Mouse (Mus musculus) olfactory bulb, adult 2 months (tissue): Measurements from ENCODE around the gene Stpg3. TPM values are rescaled to one million over a fixed set of nuclear protein-coding genes. Genes with fewer than 3 reads are reported as not detected.

Experiments used
- H3K27ac ChIP-seq: fragments of 200-500 bp; 2 replicates; pipeline ENCODE4 v1.5.1; 2012; ENCODE audit warnings: low read depth, low read length; ENCODE audit not compliant: insufficient read depth
- H3K4me1 ChIP-seq: fragments of 200-500 bp; 2 replicates; pipeline ENCODE4 v1.6.1; 2012; ENCODE audit warnings: low read length; ENCODE audit not compliant: control insufficient read depth, insufficient read depth
- H3K4me3 ChIP-seq: fragments of 200-500 bp; 2 replicates; pipeline ENCODE4 v1.5.1; 2012; ENCODE audit warnings: mild to moderate bottlenecking, low read depth, low read length, moderate library complexity; ENCODE audit not compliant: insufficient read depth
- CTCF ChIP-seq: fragments of 200-500 bp; IDR thresholded peaks from 2 replicates; pipeline ENCODE4 v1.5.1; 2012; ENCODE audit warnings: low read depth, mild to moderate bottlenecking, low read length, moderate library complexity; ENCODE audit not compliant: insufficient read depth
- POLR2A ChIP-seq: fragments of 200-500 bp; IDR thresholded peaks from 2 replicates; pipeline ENCODE4 v1.6.1; 2012; ENCODE audit warnings: mild to moderate bottlenecking, low read depth, low read length, moderate library complexity; ENCODE audit not compliant: insufficient read depth
- WGBS: fragments of 180-500 bp; shearing (Covaris S2); methylation state at CpG from one replicate; pipeline ENCODE4 v1.1.7; 2018; 5-methylcytosine and 5-hydroxymethylcytosine counted together
- polyA plus RNA-seq: library from polyadenylated mRNA; stranded (reverse); fragments of >200 nt; gene quantifications from 2 replicates; pipeline ENCODE4 v1.2.4, GENCODE M21; 2012; ENCODE audit warnings: low replicate concordance; ENCODE audit not compliant: missing spikeins, insufficient read depth, insufficient read length

The Stpg3 gene
- polyA plus RNA-seq, 1 experiment: not detected

GRCm38 (mm10) chr2:25172629-25173028 is 41.8 kb downstream of the Stpg3 start:
- Histone ChIP-seq H3K4me3 (no peak overlapping the region), H3K4me1 (peaks cover 21% of the 10 kb centered on the region), H3K27ac (no peak overlapping the region)
- TF ChIP-seq POLR2A (no peak), CTCF (no peak)
- WGBS: 74% methylated on average over 8 of the region's 8 CpGs

GRCm38 (mm10) chr2:25171769-25172153 is 42.7 kb downstream of the Stpg3 start:
- Histone ChIP-seq H3K4me3 (no peak overlapping the region), H3K4me1 (peaks cover 18% of the 10 kb centered on the region), H3K27ac (no peak overlapping the region)
- WGBS: 67% methylated on average over 1 of the region's 1 CpGs
- no peak for TF ChIP-seq POLR2A
- TF ChIP-seq CTCF: no peak

- WGBS: 84% methylated on average over 6 of the region's 6 CpGs
- no peak overlapping the region for H3K27ac ChIP-seq
- TF ChIP-seq CTCF (no peak), POLR2A (no peak)
- H3K4me1 ChIP-seq: peaks cover 15% of the 10 kb centered on the region
- H3K4me3 ChIP-seq: no peak overlapping the region
Observed at GRCm38 (mm10) chr2:25171101-25171768, 43.2 kb downstream of the Stpg3 start.

GRCm38 (mm10) chr2:25170326-25171100 is 43.9 kb downstream of the Stpg3 start:
- H3K27ac ChIP-seq: no peak overlapping the region
- TF ChIP-seq POLR2A (no peak), CTCF (no peak)
- H3K4me1 ChIP-seq: peaks cover 15% of the 10 kb centered on the region
- H3K4me3 ChIP-seq: no peak overlapping the region
- 87% methylated on average over 10 of the region's 10 CpGs for WGBS

GRCm38 (mm10) chr2:25169778-25170177 is 44.7 kb downstream of the Stpg3 start:
- H3K27ac ChIP-seq: no peak overlapping the region
- H3K4me3 ChIP-seq: no peak overlapping the region
- TF ChIP-seq CTCF (no peak), POLR2A (no peak)
- peaks cover 15% of the 10 kb centered on the region for H3K4me1 ChIP-seq
- 43% methylated on average over 5 of the region's 5 CpGs for WGBS

GRCm38 (mm10) chr2:25168665-25168978 is 45.8 kb downstream of the Stpg3 start:
- Histone ChIP-seq H3K4me3 (no peak overlapping the region), H3K27ac (no peak overlapping the region)

GRCm38 (mm10) chr2:25167919-25168664 is 46.3 kb downstream of the Stpg3 start:
- 2% methylated on average over 39 of the region's 41 CpGs for WGBS
- TF ChIP-seq POLR2A (no peak), CTCF (no peak)
- Histone ChIP-seq H3K4me1 (peaks cover 19% of the 10 kb centered on the region), H3K4me3 (peak overlapping the region; percentile 31), H3K27ac (no peak overlapping the region)

More at GRCm38 (mm10) chr2:25168665-25168978, 45.8 kb downstream of the Stpg3 start:
- no peak for TF ChIP-seq POLR2A
- no peak for TF ChIP-seq CTCF
- peaks cover 19% of the 10 kb centered on the region for H3K4me1 ChIP-seq
- WGBS: 29% methylated on average over 2 of the region's 2 CpGs

- 38% methylated on average over 4 of the region's 4 CpGs for WGBS
- H3K4me3 ChIP-seq: peak overlapping the region; percentile 31
- H3K27ac ChIP-seq: 0 out of 2 replicates have a peak overlapping the region, but pooled peaks have one; percentile 8
- peaks cover 19% of the 10 kb centered on the region for H3K4me1 ChIP-seq
- TF ChIP-seq POLR2A (no peak), CTCF (no peak)
Observed at GRCm38 (mm10) chr2:25167481-25167880, 47.0 kb downstream of the Stpg3 start.

Other genes with a start within 250 kb of the Stpg3 start
- not detected in 2 replicates for gene Mrpl41, start 239.5 kb downstream of the Stpg3 start, polyA plus RNA-seq
- gene Pnpla7, start 238.6 kb downstream of the Stpg3 start, polyA plus RNA-seq: not detected in 2 replicates
- gene Nsmf, start 160.3 kb downstream of the Stpg3 start, polyA plus RNA-seq: not detected in 2 replicates
- gene Entpd8, start 134.3 kb downstream of the Stpg3 start, polyA plus RNA-seq: not detected in 2 replicates
- gene Noxa1, start 119.5 kb downstream of the Stpg3 start, polyA plus RNA-seq: not detected in 2 replicates
- not detected in 2 replicates for gene Nrarp, start 33.9 kb downstream of the Stpg3 start, polyA plus RNA-seq
- gene Tor4a, start 17.8 kb downstream of the Stpg3 start, polyA plus RNA-seq: not detected in 2 replicates
- gene Nelfb, start 3.1 kb downstream of the Stpg3 start, polyA plus RNA-seq: not detected in 2 replicates
- not detected in 2 replicates for gene Fam166a, start 4.1 kb upstream of the Stpg3 start, polyA plus RNA-seq
- gene Tubb4b, start 10.1 kb upstream of the Stpg3 start, polyA plus RNA-seq: 193 TPM in 1 of 2 replicates, not detected in the other
- gene Slc34a3, start 19.7 kb upstream of the Stpg3 start, polyA plus RNA-seq: not detected in 2 replicates
- gene Rnf224, start 22.1 kb upstream of the Stpg3 start, polyA plus RNA-seq: not detected in 2 replicates
- gene Rnf208, start 27.6 kb upstream of the Stpg3 start, polyA plus RNA-seq: not detected in 2 replicates
- not detected in 2 replicates for gene Cysrt1, start 27.8 kb upstream of the Stpg3 start, polyA plus RNA-seq
- not detected in 2 replicates for gene AL732309.1, start 32.2 kb upstream of the Stpg3 start, polyA plus RNA-seq
- not detected in 2 replicates for gene Tmem203, start 40.8 kb upstream of the Stpg3 start, polyA plus RNA-seq
- gene Tprn, start 48.0 kb upstream of the Stpg3 start, polyA plus RNA-seq: not detected in 2 replicates
- gene Ssna1, start 57.8 kb upstream of the Stpg3 start, polyA plus RNA-seq: not detected in 2 replicates
- gene Anapc2, start 57.8 kb upstream of the Stpg3 start, polyA plus RNA-seq: not detected in 2 replicates
- gene Tmem210, start 73.5 kb upstream of the Stpg3 start, polyA plus RNA-seq: not detected in 2 replicates
- not detected in 2 replicates for gene Lrrc26, start 75.3 kb upstream of the Stpg3 start, polyA plus RNA-seq
- 199 and 286 TPM in 2 replicates for gene Grin1, start 104.5 kb upstream of the Stpg3 start, polyA plus RNA-seq
- gene Man1b1, start 117.7 kb upstream of the Stpg3 start, polyA plus RNA-seq: not detected in 2 replicates
- not detected in 2 replicates for gene Dpp7, start 141.7 kb upstream of the Stpg3 start, polyA plus RNA-seq
- gene Uap1l1, start 151.0 kb upstream of the Stpg3 start, polyA plus RNA-seq: not detected in 2 replicates
- not detected in 2 replicates for gene Sapcd2, start 157.7 kb upstream of the Stpg3 start, polyA plus RNA-seq
- gene Entpd2, start 181.2 kb upstream of the Stpg3 start, polyA plus RNA-seq: not detected in 2 replicates
- gene Npdc1, start 184.7 kb upstream of the Stpg3 start, polyA plus RNA-seq: not detected in 2 replicates
- gene Fut7, start 208.6 kb upstream of the Stpg3 start, polyA plus RNA-seq: not detected in 2 replicates
- not detected in 2 replicates for gene Abca2, start 214.1 kb upstream of the Stpg3 start, polyA plus RNA-seq
- not detected in 2 replicates for gene Clic3, start 242.2 kb upstream of the Stpg3 start, polyA plus RNA-seq
- not detected in 2 replicates for gene Paxx, start 246.5 kb upstream of the Stpg3 start, polyA plus RNA-seq